Mouse (Mus musculus): ENCODE measurements at regions not wholly inside any gene's neighbourhood (a gene's known extent, or its start where the extent isn't known, plus 50 kb on each side); places are given as distances from the start of the nearest gene placed in this dataset.
A peak's percentile ranks its signal among the peaks of the same experiment; 100 is the strongest.

DNA sequence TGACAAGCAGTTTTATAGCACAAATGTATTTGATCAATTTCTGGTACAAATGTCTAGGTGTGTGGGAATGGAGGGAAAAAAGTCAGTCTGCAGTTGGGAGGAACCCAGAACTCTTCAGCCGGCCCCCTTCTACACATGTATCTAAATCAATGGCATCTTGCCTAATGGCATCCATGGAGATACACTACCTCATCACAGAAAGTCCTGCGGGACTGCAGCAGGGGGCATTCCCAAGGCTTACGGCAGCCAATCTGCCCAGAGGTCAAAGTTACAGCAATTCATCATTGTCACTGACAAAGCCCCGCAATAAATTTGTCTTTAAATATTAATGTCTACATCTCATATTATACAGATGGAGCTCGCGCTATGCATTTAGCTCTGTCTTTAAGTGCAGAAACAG, 135.7 kb upstream of the Arhgap5 start:
- no peak for DNase-seq (ENCODE audit: low spot score in 2 of 2)

DNA sequence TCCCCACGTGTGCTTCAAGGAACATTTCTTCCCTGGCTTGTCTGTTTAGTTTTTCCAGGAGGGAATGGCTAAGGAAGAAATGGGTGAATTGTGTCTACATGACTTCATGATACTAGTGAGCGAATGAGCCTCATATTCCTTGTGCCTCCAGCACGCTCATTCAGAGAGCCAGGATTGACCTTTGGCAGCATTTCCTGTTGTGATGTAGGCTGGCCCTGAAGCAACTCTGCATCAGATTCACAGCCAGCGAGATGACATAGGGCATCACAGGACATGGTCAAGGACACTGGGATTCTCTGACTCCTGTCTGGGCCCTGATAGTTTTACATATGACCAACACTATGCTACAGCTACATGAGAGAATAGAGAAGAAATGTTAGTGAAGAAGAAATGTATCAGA, 135.3 kb upstream of the Arhgap5 start:
- no peak for DNase-seq (ENCODE audit: low spot score in 2 of 2)

DNA sequence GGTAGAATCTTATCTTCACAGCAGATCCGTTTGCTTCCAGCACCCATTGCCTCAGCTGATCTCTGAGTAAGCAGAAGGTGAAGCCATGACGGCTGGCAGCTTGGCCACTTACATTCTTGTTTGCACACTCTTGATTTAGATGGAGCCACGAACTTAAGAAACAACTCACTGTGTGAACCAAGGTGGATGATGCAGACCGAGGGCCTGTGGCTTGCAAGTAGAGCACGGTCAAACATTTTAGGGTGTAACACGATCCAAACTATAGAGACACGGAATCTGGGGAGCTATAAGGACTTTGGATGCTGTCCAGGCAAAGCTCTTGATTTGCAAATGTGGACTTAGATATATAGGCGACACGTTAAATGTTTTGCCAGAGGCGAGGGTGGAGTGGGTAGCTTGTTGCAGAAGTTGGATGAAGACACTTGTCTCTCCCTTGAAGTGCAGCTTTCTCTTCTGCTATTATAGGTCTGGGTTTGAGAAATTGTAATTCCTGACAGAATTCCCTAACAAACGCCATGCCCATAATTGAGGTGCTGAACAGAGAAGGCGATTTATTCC, 133.5 kb upstream of the Arhgap5 start:
- DNase-seq (ENCODE audit: low spot score in 2 of 2) = no peak

DNA sequence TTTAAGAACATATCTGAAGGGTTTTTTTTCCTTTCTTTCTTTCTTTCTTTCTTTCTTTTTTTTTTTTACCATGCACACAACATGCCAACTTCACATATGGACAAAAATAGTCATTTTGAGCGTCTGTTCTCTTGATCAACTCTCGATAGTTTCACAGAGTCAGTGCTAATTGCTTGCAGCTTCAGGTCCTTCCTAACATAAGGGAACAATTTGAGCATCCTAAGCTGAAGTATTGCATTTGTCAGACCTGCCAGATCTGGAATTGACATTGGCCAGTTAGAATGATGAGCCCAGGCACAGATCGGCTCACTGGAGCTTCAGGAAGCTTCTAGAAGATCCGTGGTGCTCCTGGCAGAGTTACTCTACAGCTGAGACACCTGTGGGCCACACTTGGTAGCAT, 128.7 kb upstream of the Arhgap5 start:
- DNase-seq (ENCODE audit: low spot score in 2 of 2) = no peak

GRCm38 (mm10) chr12:52376692-52377462, 126.9 kb upstream of the Arhgap5 start:
- no peak for DNase-seq (ENCODE audit: low spot score in 2 of 2)

DNA sequence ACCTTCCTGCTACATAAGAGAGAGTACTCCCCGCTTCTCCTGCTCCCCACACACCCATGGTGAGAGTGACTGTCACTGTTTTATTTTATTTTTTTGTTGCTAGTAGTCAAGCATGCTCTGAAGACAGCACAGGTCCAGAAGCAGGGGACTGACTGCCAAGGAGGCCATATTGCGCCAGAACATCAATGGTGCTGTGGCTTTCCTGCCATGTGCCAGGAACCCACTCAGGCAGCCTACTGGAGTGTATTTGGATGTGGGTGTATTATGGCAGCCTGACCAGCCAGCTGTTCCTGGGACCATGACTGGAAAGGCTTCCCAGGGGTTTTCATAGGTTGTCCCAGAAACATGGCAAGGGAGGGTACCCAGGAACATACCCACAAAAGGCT, 126.3 kb upstream of the Arhgap5 start:
- DNase-seq (ENCODE audit: low spot score in 2 of 2) = peak in 1 of 2 experiments; percentile 34

- DNase-seq (ENCODE audit: low spot score in 2 of 2) = peak in 1 of 2 experiments; percentile 36
These were observed 124.5 kb upstream of the Arhgap5 start for GRCm38 (mm10) chr12:52379245-52379644.

DNA sequence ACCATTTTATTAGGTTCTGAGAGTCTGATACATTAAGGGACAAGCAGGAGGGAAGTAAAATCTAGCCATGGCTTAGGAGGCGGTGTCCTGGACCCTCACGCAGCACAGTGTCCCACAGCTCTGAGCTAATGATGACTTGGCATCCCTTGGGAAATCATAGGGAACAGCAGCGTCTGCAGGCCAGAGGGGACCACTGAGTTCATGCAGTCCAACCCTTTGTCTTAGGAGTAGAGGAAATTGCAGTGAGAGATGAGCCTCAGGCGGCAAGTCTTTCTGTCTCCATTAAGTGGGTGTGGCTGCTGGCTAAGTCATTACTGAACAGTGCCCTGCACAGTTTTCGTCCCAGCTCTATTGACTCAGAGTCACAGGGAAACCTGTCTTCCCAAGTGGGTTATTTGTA, 123.8 kb upstream of the Arhgap5 start:
- no peak for DNase-seq (ENCODE audit: low spot score in 2 of 2)

DNA sequence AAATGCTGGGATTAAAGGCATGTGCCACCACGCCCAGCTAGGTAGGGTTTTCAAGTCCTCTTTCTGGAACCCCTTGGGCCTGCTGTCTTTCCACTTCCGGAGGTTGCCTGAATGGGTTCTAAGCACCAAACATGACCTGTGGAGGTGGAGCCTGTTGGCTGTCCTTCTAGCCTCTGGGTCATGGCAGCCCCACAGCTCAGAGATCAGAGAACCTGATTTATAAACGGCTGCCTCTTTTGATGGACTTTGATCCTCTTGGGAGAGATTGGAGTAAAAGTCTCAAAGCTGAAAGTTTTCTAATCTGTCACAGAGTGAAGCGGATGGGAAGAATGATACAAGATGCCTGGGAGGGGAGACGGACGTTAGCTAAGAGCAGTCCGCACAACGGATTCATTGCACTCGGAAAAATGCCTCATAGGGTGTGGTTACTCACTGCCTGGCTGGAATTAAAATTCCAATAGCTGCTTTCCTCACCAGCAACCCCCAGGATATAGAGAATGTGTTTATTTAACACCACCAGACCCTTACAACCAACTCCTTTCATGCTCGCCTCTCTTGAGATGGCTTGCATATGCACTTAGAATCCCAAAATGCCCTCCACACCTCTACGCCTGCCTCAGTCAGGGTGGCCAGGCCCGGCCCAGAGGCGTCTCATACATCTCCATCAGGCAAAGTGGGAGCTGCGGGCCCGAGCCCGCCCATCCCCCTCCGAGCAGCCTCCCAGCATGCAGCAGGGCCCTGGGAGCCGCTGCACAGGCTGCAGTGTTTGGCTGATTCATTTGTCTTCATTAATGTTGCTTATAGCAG, 122.4 kb upstream of the Arhgap5 start:
- no peak for DNase-seq (ENCODE audit: low spot score in 2 of 2)

DNA sequence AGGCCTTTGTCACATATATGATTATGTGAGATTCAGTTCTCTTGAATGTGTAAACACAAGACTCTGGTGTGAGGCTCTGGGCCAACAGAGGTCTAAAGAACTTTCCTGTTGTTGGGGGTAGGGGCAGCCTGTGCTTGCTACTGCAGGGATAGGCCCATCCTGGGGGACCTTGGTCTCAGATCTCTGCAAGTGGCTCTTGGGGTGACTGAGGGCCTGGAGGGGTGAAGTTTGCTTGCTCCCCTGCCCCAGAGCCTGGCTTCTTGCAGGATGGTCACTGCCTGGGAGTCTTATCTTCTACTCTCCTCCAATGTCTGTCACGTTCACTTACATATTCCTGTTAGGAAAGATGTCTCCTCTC, 121.8 kb upstream of the Arhgap5 start:
- DNase-seq (ENCODE audit: low spot score in 2 of 2) = no peak

DNA sequence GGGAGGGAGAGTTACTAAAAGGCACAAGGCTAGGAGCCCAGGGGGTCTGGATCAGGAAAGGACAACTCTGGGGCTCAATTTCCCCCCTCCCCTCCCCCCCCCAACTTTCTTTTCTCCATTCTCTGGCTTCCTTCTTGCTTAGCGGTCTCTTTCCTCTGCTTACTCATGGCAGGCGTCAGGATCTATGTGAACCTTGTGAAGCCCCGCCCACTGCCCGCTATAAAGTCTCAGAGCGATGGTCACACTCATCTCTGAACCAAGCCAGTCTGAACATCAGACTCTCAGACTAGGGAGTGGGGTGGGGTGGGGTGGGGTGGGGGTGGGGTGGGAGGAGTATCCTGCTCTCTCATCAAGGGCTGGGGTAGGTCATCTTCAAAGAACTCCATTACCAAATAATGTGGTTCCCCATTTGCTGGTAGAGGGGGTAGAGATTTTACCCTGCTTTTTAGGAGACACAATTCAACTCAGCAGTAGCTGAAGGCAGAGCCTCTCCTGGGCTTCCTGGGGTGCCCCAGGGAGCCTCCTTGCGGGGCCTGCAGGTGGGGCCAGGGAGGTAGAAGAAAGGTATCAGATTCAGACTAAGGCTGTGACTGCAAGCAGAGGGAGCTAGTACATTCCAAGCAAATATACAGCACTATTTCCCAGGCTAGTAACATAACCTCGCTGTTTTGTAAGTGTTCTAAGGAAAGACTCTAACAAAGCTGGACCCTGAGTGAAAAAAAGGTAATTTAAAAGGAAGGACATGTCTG, 120.8 kb upstream of the Arhgap5 start:
- DNase-seq (ENCODE audit: low spot score in 2 of 2) = no peak

DNA sequence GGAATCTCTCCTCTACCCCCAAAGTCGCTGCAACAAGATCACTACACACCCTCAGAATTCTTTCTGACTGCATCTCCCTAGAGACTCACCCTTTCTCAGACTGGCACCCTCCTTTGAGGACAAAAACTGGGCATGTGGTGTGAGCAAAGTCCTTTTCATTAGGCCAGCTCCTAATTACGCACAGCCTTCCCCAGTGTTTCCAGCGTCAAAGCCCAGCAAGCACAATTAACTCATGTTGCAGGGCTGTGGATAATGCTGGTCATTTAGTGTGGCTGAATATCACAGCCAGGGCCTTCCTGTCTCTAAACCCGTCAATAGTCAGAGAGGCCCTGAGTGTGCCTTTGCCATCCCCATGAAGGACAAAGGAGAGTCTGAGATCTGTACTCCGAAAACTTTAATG, 114.2 kb upstream of the Arhgap5 start:
- no peak for DNase-seq (ENCODE audit: low spot score in 2 of 2)

- no peak for DNase-seq (ENCODE audit: low spot score in 2 of 2)
These were observed 113.5 kb upstream of the Arhgap5 start for GRCm38 (mm10) chr12:52390242-52390641.

DNA sequence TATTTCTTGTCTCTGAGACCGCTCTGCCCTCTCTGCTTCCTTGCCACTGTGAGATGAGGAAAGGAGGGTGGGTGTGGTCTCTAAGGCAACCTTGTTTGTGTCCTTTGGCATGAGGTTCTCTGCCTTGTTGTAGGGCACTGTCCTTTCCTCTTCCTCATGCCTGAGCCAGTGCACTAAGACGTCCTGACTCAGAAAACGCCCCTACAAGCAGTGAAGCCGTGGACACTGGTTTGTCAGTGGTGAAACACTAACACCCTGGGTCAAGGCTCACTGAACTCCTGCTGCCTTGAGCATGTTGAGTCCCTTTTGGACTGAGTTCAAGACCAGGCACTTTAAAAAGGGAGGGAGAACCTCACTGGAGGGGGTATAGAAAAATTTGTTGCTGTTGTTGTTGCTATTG, 111.1 kb upstream of the Arhgap5 start:
- DNase-seq (ENCODE audit: low spot score in 2 of 2) = no peak

- no peak for DNase-seq (ENCODE audit: low spot score in 2 of 2)
These were observed 109.6 kb upstream of the Arhgap5 start for GRCm38 (mm10) chr12:52393981-52394718.

GRCm38 (mm10) chr12:52394719-52395062, 109.1 kb upstream of the Arhgap5 start:
- DNase-seq (ENCODE audit: low spot score in 2 of 2) = no peak

DNA sequence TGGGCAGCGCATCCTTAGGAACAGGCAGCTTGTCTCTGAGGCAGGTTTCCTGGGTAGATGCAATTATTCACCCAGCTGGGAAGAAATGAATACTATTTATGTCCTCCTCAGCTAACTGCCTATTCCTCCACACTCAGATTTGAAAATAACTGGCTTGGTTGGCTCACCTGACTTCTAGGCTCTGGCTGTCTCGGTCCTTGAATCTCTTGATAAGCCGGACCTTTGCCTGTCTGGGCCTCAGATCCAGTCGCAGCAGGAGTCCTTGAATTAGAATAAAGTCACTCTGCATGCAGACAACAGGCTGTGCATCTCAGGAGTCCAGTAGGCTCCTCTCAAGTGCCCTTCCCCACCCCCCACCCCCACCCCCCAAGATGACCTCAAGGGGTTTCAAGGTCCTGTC, 108.7 kb upstream of the Arhgap5 start:
- DNase-seq (ENCODE audit: low spot score in 2 of 2) = no peak

DNA sequence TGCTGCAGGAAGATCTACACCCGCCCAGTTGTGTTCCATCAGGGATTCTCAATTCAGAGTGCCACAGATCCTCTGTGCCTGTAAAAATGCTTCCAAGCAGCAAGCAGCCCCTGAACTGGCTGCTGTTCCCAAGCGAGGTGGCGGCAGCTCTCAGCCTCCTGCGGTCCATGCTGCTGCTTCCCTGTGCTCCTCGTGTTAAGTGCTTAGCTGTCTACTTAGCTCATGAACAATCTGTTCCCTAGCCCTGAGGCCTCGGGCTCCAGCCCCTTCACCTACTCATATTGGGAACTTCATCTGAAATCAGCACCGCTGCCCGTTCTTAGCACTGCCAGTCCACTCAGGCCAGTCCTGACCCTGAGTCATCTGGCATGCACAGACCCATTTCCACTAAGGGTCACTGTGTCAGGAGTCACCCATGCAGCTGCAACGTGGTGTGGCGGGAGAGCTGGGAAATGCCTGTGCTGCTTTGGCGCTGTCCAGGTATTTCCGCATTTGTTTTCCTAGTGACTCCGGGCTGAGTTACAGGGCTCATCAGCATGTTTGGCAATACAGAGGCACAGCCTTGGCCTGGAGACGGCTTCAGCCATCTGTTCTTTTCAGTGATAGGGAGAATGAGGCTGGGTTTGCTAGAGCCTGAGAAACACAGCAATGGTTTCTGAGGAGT, 107.5 kb upstream of the Arhgap5 start:
- DNase-seq (ENCODE audit: low spot score in 2 of 2) = peak in 1 of 2 experiments; percentile 40

- DNase-seq (ENCODE audit: low spot score in 2 of 2) = no peak
These were observed 105.9 kb upstream of the Arhgap5 start for GRCm38 (mm10) chr12:52397718-52398510.

DNA sequence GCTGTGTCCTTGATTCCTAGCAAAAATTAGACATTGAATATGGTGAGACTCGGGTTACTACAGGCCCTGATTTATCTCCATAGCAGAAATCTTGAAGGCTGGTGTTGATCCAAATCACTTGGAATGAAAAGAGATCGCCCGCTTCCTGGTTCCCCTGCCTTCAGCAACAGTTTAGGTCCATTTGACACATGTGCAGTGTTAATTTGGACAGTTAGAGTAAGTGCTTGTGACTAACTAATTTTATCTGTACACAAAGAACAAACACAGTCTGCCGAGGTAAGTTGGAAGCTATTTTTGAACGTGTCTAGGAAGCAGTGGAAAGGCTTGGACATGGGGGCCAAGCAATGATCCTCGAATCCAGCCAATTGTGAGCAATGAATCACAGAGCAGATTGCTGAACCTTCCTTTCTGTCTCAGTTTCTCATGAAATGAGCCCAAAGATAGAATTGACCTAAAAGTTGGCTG, 105.2 kb upstream of the Arhgap5 start:
- no peak for DNase-seq (ENCODE audit: low spot score in 2 of 2)

All from cerebellum, postnatal 4 days (tissue).